Mouse (Mus musculus) C3H10T1/2 (cell line): Measurements from ENCODE around the gene Chrna7. TPM values are rescaled to one million over a fixed set of nuclear protein-coding genes. Genes with fewer than 3 reads are reported as not detected.

ENCODE experiments used
- polyA plus RNA-seq, 2 experiments: library from polyadenylated mRNA; unstranded; fragments of >200 nt; fragmentation: generic; extraction: Trizol; gene quantifications; one replicate each; pipeline ENCODE4 v1.2.1; 2012; ENCODE audit warnings: missing spikeins in 2 of 2

Chrna7 gene
- polyA plus RNA-seq = not detected

DNA sequence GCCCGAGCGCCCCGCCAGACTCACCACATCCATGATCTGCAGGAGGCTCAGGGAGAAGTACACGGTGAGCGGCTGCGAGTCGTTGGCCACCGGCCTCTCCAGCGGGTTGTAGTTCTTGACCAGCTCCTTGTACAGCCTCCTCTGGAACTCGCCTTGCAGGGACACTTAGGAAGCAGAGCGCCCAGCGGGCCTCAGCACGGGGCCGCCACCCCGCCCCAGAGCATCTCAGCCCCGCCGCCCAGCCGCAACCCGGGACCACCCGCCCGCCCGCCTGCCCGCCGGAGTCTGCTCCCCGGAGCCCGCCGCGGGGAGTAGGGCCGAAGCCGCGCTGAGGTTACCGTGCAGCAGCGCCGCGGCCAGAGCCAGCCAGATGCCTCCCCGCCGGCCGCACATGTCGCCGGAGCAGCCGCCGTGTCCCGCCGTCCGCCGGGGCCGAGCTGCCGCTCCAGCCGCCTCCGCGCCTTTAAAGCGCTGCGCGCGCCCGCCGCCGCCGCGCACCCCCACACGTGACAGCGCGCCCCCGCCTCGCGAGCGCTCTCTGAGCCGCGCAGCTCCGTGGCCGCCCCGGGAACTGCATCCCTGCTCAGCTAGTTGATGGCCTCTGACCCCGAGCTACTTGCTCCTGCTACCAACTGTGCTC lies at the start of gene Chrna7:
Chrna7 (minus strand) TSS at position 486 of the 640 bp plus-strand sequence.

Other genes starting within 250 kb of the Chrna7 start
- not detected for gene Otud7a, start 232.2 kb upstream of the Chrna7 start, polyA plus RNA-seq